Mouse (Mus musculus): ENCODE data around the gene Cat. TPM values are rescaled to one million over a fixed set of nuclear protein-coding genes. Genes with fewer than 3 reads are reported as not detected.

Cat gene
- polyA plus RNA-seq, 1 experiment from 2014 or later = 128 TPM

Other genes starting within 250 kb of the Cat start
- gene Ehf, start 181.9 kb downstream of the Cat start, polyA plus RNA-seq (2014; fragmentation: Nextera tagmentation; extraction: Ambion mirVana) = 0.17 TPM in 1 of 2 replicates, not detected in the other
- 0.40 TPM in 1 of 2 replicates, not detected in the other for gene Elf5, start 73.5 kb downstream of the Cat start, polyA plus RNA-seq (2014; fragmentation: Nextera tagmentation; extraction: Ambion mirVana)
- gene Abtb2, start 81.2 kb upstream of the Cat start, polyA plus RNA-seq (2014; fragmentation: Nextera tagmentation; extraction: Ambion mirVana) = 11.5 and 11.6 TPM in 2 replicates